ENCODE assay signal across 7 mouse cellular contexts in genomic region chr17:45815833-45816232, GRCm38 (mm10).
DNase-seq lines count a peak whose midpoint lies in the region; ATAC-seq and TF ChIP-seq lines count a peak whose summit lies in the region.

No protein-coding gene starts in this region.

- H3K4me3 ChIP-seq in liver, adult 2 months (ENCODE audit: insufficient read depth, low read depth, low read length), result no peak overlapping the region
- no peak overlapping the region for H3K4me3 ChIP-seq in lung, postnatal 0 days (ENCODE audit: low read depth, low read length)

- no peak for ATAC-seq in lung, postnatal 0 days

- no peak overlapping the region for H3K9ac ChIP-seq in liver, adult 2 months (ENCODE audit: low read depth, low read length)
- H3K9ac ChIP-seq in lung, postnatal 0 days (replicated peaks; ENCODE audit: low read depth), result no peak overlapping the region

- no peak overlapping the region for H3K4me2 ChIP-seq in lung, postnatal 0 days (replicated peaks; ENCODE audit: low read depth, low read length)

- no peak for TF ChIP-seq EP300 in lung, postnatal 0 days (IDR thresholded peaks at IDR 0.05)

- H3K27me3 ChIP-seq in liver, adult 2 months (ENCODE audit: control insufficient read depth, insufficient read depth, low read length), result no peaks in the 10 kb centered on the region
- no peaks in the 10 kb centered on the region for H3K27me3 ChIP-seq in lung, postnatal 0 days (replicated peaks; ENCODE audit: insufficient read depth, low read length)

- WGBS in liver, adult 2 months, result 42% methylated on average over 2 of the region's 2 CpGs
- 37% methylated on average over 2 of the region's 2 CpGs for WGBS in lung, postnatal 0 days

- H3K27ac ChIP-seq in liver, adult 2 months (replicated peaks; ENCODE audit: insufficient read depth, low read depth, low read length), result no peak overlapping the region
- H3K27ac ChIP-seq in lung, postnatal 0 days (ENCODE audit: low read length), result no peak overlapping the region

- peak; percentile 36 for TF ChIP-seq CTCF in liver, adult 2 months (IDR thresholded peaks at IDR 0.05; ENCODE audit: low read depth, low read length)
- TF ChIP-seq CTCF in lung, postnatal 0 days (IDR thresholded peaks at IDR 0.05), result peak; percentile 46

- DNase-seq in liver, adult 2 months (ENCODE audit: extremely low read depth, low read depth, low spot score), result peak; percentile 44
- no peak for DNase-seq in liver
- peak; percentile 36 to 60 for DNase-seq in adrenal gland, postnatal 36 days
- DNase-seq in heart, adult 18-20 months, result peak; percentile 76 to 88
- DNase-seq in lung, postnatal 0 days (ENCODE audit: low spot score), result peak; percentile 40
- no peak for DNase-seq in B cell, adult 2 months
- no peak for DNase-seq in thymus, postnatal 36 days

- no peak for TF ChIP-seq POLR2A in liver, adult 2 months (IDR thresholded peaks at IDR 0.05; ENCODE audit: extremely low read depth, insufficient read depth, low read length)

- H3K36me3 ChIP-seq in liver, adult 2 months (ENCODE audit: control insufficient read depth, insufficient read depth, low read length), result no peaks in the 10 kb centered on the region
- H3K36me3 ChIP-seq in lung, postnatal 0 days (ENCODE audit: insufficient read depth, low read length), result no peaks in the 10 kb centered on the region

- H3K9me3 ChIP-seq in lung, postnatal 0 days (ENCODE audit: low read length), result no peaks in the 10 kb centered on the region

- H3K4me1 ChIP-seq in liver, adult 2 months (ENCODE audit: control insufficient read depth, insufficient read depth, low read length), result peaks cover 11% of the 10 kb centered on the region; the same call in 1 of the 2 replicates
- no peaks in the 10 kb centered on the region for H3K4me1 ChIP-seq in lung, postnatal 0 days (ENCODE audit: insufficient read depth, low read depth, low read length)

- H3K79me2 ChIP-seq in liver, adult 2 months (ENCODE audit: control insufficient read depth, insufficient read depth, low read length), result no peaks in the 10 kb centered on the region

Comparison
In these comparisons a context has a peak if more than half of its experiments do, and no peak if none do; other contexts are left out.
1. DNase-seq: peak in liver, adult 2 months (single experiment), adrenal gland, postnatal 36 days (2 of 2), heart, adult 18-20 months (2 of 2) and lung, postnatal 0 days (single experiment); none in liver (single experiment), B cell, adult 2 months (0 of 2) and thymus, postnatal 36 days (0 of 2).